ENCODE assay signal across 8 mouse cellular contexts in genomic region chr17:28208314-28208612, GRCm38 (mm10). TPM values are rescaled to one million over a fixed set of nuclear protein-coding genes. Genes with fewer than 3 reads are reported as not detected.
DNase-seq lines count a peak whose midpoint lies in the region; ATAC-seq and TF ChIP-seq lines count a peak whose summit lies in the region.

No protein-coding gene starts in this region.

- no peaks in the 10 kb centered on the region for H3K27me3 ChIP-seq in embryonic facial prominence, embryonic 13.5 days
- H3K27me3 ChIP-seq in limb, embryonic 12.5 days: no peaks in the 10 kb centered on the region
- no peaks in the 10 kb centered on the region for H3K27me3 ChIP-seq in neural tube, embryonic 13.5 days

- no peaks in the 10 kb centered on the region for H3K9me3 ChIP-seq in embryonic facial prominence, embryonic 13.5 days
- H3K9me3 ChIP-seq in limb, embryonic 12.5 days: no peaks in the 10 kb centered on the region
- H3K9me3 ChIP-seq in neural tube, embryonic 13.5 days: no peaks in the 10 kb centered on the region

- ATAC-seq in embryonic facial prominence, embryonic 13.5 days (ENCODE audit: insufficient number of reproducible peaks, insufficient read depth, low FRiP score, low TSS enrichment, low read depth): no peak
- ATAC-seq in limb, embryonic 12.5 days (ENCODE audit: insufficient number of reproducible peaks, insufficient read depth, low FRiP score, low TSS enrichment, low read depth): no peak
- no peak for ATAC-seq in neural tube, embryonic 13.5 days (ENCODE audit: low read depth)

- peaks cover 12% of the 10 kb centered on the region for H3K36me3 ChIP-seq in embryonic facial prominence, embryonic 13.5 days
- peaks cover 18% of the 10 kb centered on the region for H3K36me3 ChIP-seq in limb, embryonic 12.5 days
- peaks cover 22% of the 10 kb centered on the region for H3K36me3 ChIP-seq in neural tube, embryonic 13.5 days

- H3K4me2 ChIP-seq in embryonic facial prominence, embryonic 13.5 days: peak overlapping the region; percentile 75
- H3K4me2 ChIP-seq in limb, embryonic 12.5 days: peak overlapping the region; percentile 79
- peak overlapping the region; percentile 40 for H3K4me2 ChIP-seq in neural tube, embryonic 13.5 days

- intact Hi-C loops in left cerebral cortex, postnatal 36 days (cut with DNase I): no loop called here
- intact Hi-C loops in left cerebral cortex, postnatal 14 days (cut with DNase I): no loop called here

- peak overlapping the region; percentile 77 for H3K9ac ChIP-seq in embryonic facial prominence, embryonic 13.5 days
- H3K9ac ChIP-seq in limb, embryonic 12.5 days (replicated peaks): peak overlapping the region; percentile 70
- H3K9ac ChIP-seq in neural tube, embryonic 13.5 days: peak overlapping the region; percentile 52; the same call in 1 of the 2 replicates

- H3K4me1 ChIP-seq in lung, adult 2 months (ENCODE audit: control insufficient read depth, insufficient read depth, low read length): peaks cover 10% of the 10 kb centered on the region
- peaks cover 33% of the 10 kb centered on the region for H3K4me1 ChIP-seq in embryonic facial prominence, embryonic 13.5 days
- peaks cover 37% of the 10 kb centered on the region for H3K4me1 ChIP-seq in limb, embryonic 12.5 days (replicated peaks)
- H3K4me1 ChIP-seq in neural tube, embryonic 13.5 days (replicated peaks): peaks cover 15% of the 10 kb centered on the region

- H3K27ac ChIP-seq in embryonic facial prominence, embryonic 13.5 days: peak overlapping the region; percentile 90
- H3K27ac ChIP-seq in limb, embryonic 12.5 days: no peak overlapping the region
- H3K27ac ChIP-seq in neural tube, embryonic 13.5 days (replicated peaks): no peak overlapping the region

- 66% methylated on average over 8 of the region's 8 CpGs for WGBS in lung, adult 2 months
- 72% methylated on average over 8 of the region's 8 CpGs for WGBS in embryonic facial prominence, embryonic 13.5 days
- 77% methylated on average over 8 of the region's 8 CpGs for WGBS in limb, embryonic 12.5 days
- 80% methylated on average over 8 of the region's 8 CpGs for WGBS in neural tube, embryonic 13.5 days

- peak overlapping the region; percentile 72 for H3K4me3 ChIP-seq in lung, adult 2 months (replicated peaks; ENCODE audit: extremely low read depth, low read depth, low read length)
- peak overlapping the region; percentile 47 for H3K4me3 ChIP-seq in embryonic facial prominence, embryonic 13.5 days
- peak overlapping the region; percentile 40 for H3K4me3 ChIP-seq in limb, embryonic 12.5 days (replicated peaks)
- H3K4me3 ChIP-seq in neural tube, embryonic 13.5 days: peak overlapping the region; percentile 21; the same call in 1 of the 2 replicates

- TF ChIP-seq POLR2A in lung, adult 2 months (IDR thresholded peaks at IDR 0.05; ENCODE audit: borderline replicate concordance, extremely low read depth, low read depth, low read length): no peak

- DNase-seq in lung, adult 2 months: no peak
- DNase-seq in lung, adult 18-20 months: no peak
- DNase-seq in left cerebral cortex, postnatal 36 days (ENCODE audit: low spot score in 2 of 2): no peak
- no peak for DNase-seq in ovary, postnatal 36 days (ENCODE audit: low spot score)
- no peak for DNase-seq in left cerebral cortex, postnatal 14 days (ENCODE audit: low spot score in 2 of 2)

- TF ChIP-seq CTCF in lung, adult 2 months (IDR thresholded peaks at IDR 0.05; ENCODE audit: insufficient read depth, low read length): no peak

RNA-seq across cellular contexts. Expression of gene Def6, which starts 0.7 kb away (rescaled TPM):
- polyA plus RNA-seq in lung, adult 2 months (2012; rRNA removed): 15.2 and 22.0 TPM in 2 replicates
- polyA plus RNA-seq in embryonic facial prominence, embryonic 13.5 days (2015; fragmentation: Nextera tagmentation; extraction: Ambion mirVana): 13.0 and 13.1 TPM in 2 replicates
- 11.1 and 12.8 TPM in 2 replicates for polyA plus RNA-seq in limb, embryonic 12.5 days (2016; fragmentation: Nextera tagmentation; extraction: Ambion mirVana)
- 5.6 TPM in 2 replicates for polyA plus RNA-seq in neural tube, embryonic 13.5 days (2015; fragmentation: Nextera tagmentation; extraction: Ambion mirVana)
- total RNA-seq in left cerebral cortex, postnatal 36 days (2021): 1 to 10 TPM; 2.6 TPM
- total RNA-seq in left cerebral cortex, postnatal 14 days (2021): 1 to 10 TPM; 4.7 to 5.3 TPM

RNA-seq across cellular contexts. Expression of gene Ppard, which starts 24.2 kb away (rescaled TPM):
- polyA plus RNA-seq in lung, adult 2 months (2012; rRNA removed): 33.3 and 41.7 TPM in 2 replicates
- polyA plus RNA-seq in embryonic facial prominence, embryonic 13.5 days (2015; fragmentation: Nextera tagmentation; extraction: Ambion mirVana): 3.2 and 3.3 TPM in 2 replicates
- 3.2 and 3.5 TPM in 2 replicates for polyA plus RNA-seq in limb, embryonic 12.5 days (2016; fragmentation: Nextera tagmentation; extraction: Ambion mirVana)
- polyA plus RNA-seq in neural tube, embryonic 13.5 days (2015; fragmentation: Nextera tagmentation; extraction: Ambion mirVana): 1.4 and 2.6 TPM in 2 replicates
- 10 to 100 TPM; 28.7 to 30.2 TPM for total RNA-seq in left cerebral cortex, postnatal 36 days (2021)
- 10 to 100 TPM; 28.3 to 28.7 TPM for total RNA-seq in left cerebral cortex, postnatal 14 days (2021)

RNA-seq across cellular contexts. Expression of gene Zfp523, which starts 31.3 kb away (rescaled TPM):
- 69.0 and 75.8 TPM in 2 replicates for polyA plus RNA-seq in lung, adult 2 months (2012; rRNA removed)
- polyA plus RNA-seq in embryonic facial prominence, embryonic 13.5 days (2015; fragmentation: Nextera tagmentation; extraction: Ambion mirVana): 36.6 and 41.2 TPM in 2 replicates
- polyA plus RNA-seq in limb, embryonic 12.5 days (2016; fragmentation: Nextera tagmentation; extraction: Ambion mirVana): 51.9 and 54.9 TPM in 2 replicates
- polyA plus RNA-seq in neural tube, embryonic 13.5 days (2015; fragmentation: Nextera tagmentation; extraction: Ambion mirVana): 41.4 and 46.0 TPM in 2 replicates
- 100 to 1,000 TPM; 102 to 116 TPM for total RNA-seq in left cerebral cortex, postnatal 36 days (2021)
- total RNA-seq in left cerebral cortex, postnatal 14 days (2021): 100 to 1,000 TPM in 1 of 2 experiments, 10 to 100 TPM in 1; 97.0 to 105 TPM

Comparison
In these comparisons a context has a peak if more than half of its experiments do, and no peak if none do; other contexts are left out.
1. H3K4me3 ChIP-seq: peak in every context shown above with its lines; median percentile 72 in lung, adult 2 months; 47 in embryonic facial prominence, embryonic 13.5 days; 40 in limb, embryonic 12.5 days; 21 in neural tube, embryonic 13.5 days.